ENCODE assay signal across 9 mouse cellular contexts in genomic region chr5:111754484-111755139, GRCm38 (mm10). TPM values are rescaled to one million over a fixed set of nuclear protein-coding genes. Genes with fewer than 3 reads are reported as not detected.
DNase-seq lines count a peak whose midpoint lies in the region; ATAC-seq lines count a peak whose summit lies in the region.
"Had no signal": no experiment of that assay in that cellular context is flagged by ENCODE, and none has a peak within 500 bp of the region (broad histone marks: within the 10 kb centered on the region; RNA-seq: fewer than 3 reads in every experiment).

No protein-coding gene starts in this region.

- no peak overlapping the region for H3K27ac ChIP-seq in liver, embryonic 13.5 days

- H3K4me1 ChIP-seq in liver, embryonic 13.5 days (replicated peaks), result no peaks in the 10 kb centered on the region

- H3K36me3 ChIP-seq in liver, embryonic 13.5 days, result no peaks in the 10 kb centered on the region

- H3K9me3 ChIP-seq in liver, embryonic 13.5 days (replicated peaks), result no peaks in the 10 kb centered on the region

- H3K9ac ChIP-seq in liver, embryonic 13.5 days, result no peak overlapping the region

- no peak for DNase-seq in frontal cortex, postnatal 14 days (ENCODE audit: low spot score in 2 of 2)
- DNase-seq in right cerebral cortex, adult 2 months (ENCODE audit: low spot score in 2 of 2), result peak; percentile 34 to 56
- no peak for DNase-seq in right cerebral cortex, postnatal 4 days
- DNase-seq in liver, embryonic 13.5 days, result no peak
- DNase-seq in telencephalon, adult 2 months (ENCODE audit: low read depth, low spot score), result peak; percentile 41
- DNase-seq in gastrocnemius, postnatal 36 days, result no peak
- DNase-seq in MN1 (ENCODE audit: low spot score), result no peak

- WGBS in liver, embryonic 13.5 days (ENCODE audit: insufficient replicate concordance), result 18% methylated on average over 16 of the region's 16 CpGs

- H3K4me3 ChIP-seq in liver, embryonic 13.5 days (replicated peaks), result peak overlapping the region; percentile 21
- H3K4me3 ChIP-seq: erythroblast, embryonic 14.5 days had no signal

- no peaks in the 10 kb centered on the region for H3K27me3 ChIP-seq in liver, embryonic 13.5 days

- ATAC-seq in frontal cortex, adult (ENCODE audit: low TSS enrichment), result peak; percentile 90
- ATAC-seq in liver, embryonic 13.5 days (ENCODE audit: low read depth), result no peak

- peak overlapping the region; percentile 53 for H3K4me2 ChIP-seq in liver, embryonic 13.5 days

- intact Hi-C loops in gastrocnemius, postnatal 36 days (cut with DNase I), result no loop called here

RNA-seq across cellular contexts. Expression of gene Gm26897, which starts 20.9 kb away (rescaled TPM):
- not detected in 2 replicates for polyA plus RNA-seq in liver, embryonic 13.5 days (2015; fragmentation: Nextera tagmentation; extraction: Ambion mirVana)
- not detected for total RNA-seq in gastrocnemius, postnatal 36 days (2021)
- polyA plus RNA-seq: erythroblast, embryonic 14.5 days had no signal

Comparison
In these comparisons a context has a peak if more than half of its experiments do, and no peak if none do; other contexts are left out.
1. DNase-seq: peak in right cerebral cortex, adult 2 months (2 of 2) and telencephalon, adult 2 months (single experiment); none in frontal cortex, postnatal 14 days (0 of 2), right cerebral cortex, postnatal 4 days (single experiment), liver, embryonic 13.5 days (single experiment), gastrocnemius, postnatal 36 days (0 of 2) and MN1 (single experiment).